Mouse (Mus musculus) induced T-regulatory cell, adult 2 months (primary cell): Measurements from ENCODE around the gene Bco1.

ENCODE experiments used
- DNase-seq: peaks from one replicate; pipeline ENCODE4 v3.0.0-alpha.2; 2012; ENCODE audit warnings: low read depth

The Bco1 gene

DNA sequence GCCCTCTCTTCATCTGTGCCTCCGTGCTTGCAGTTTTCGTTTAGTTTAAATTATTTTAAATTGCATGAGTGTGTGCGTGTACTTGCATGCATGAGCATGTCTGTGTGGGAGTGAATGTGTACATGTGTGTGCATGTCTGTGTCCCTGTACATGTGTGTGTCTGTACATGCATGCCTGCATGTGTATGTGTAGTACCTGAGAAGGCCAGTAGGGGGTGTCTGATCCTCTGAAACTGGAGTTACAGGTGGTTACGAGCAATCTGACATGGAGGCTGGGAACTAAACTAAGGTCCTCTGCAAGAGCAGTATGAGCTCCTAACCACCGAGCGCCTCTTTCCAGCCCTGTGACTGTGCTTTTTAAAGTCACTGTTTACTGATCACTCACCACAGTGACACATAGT, 52.9 kb downstream of the Bco1 start:
- DNase-seq, result peak; percentile 53

DNA sequence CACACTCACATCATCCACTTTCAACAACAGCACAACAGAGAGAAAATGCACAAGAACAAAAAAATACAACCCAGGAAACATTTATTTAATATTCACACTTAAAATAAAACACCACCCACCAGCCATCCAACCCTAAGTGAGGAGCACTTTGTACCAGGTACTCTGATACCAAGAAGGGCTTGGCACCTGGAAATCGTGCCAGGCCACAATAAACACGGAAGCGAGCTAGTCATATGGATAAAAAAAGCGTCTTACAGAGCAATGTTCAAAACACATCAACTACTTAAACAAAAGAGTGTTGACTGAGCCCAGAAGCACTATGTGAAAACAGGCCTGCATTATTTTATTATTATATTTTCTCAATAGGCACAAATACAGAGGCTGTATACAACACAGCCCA, 60.5 kb downstream of the Bco1 start:
- DNase-seq, result no peak

DNA sequence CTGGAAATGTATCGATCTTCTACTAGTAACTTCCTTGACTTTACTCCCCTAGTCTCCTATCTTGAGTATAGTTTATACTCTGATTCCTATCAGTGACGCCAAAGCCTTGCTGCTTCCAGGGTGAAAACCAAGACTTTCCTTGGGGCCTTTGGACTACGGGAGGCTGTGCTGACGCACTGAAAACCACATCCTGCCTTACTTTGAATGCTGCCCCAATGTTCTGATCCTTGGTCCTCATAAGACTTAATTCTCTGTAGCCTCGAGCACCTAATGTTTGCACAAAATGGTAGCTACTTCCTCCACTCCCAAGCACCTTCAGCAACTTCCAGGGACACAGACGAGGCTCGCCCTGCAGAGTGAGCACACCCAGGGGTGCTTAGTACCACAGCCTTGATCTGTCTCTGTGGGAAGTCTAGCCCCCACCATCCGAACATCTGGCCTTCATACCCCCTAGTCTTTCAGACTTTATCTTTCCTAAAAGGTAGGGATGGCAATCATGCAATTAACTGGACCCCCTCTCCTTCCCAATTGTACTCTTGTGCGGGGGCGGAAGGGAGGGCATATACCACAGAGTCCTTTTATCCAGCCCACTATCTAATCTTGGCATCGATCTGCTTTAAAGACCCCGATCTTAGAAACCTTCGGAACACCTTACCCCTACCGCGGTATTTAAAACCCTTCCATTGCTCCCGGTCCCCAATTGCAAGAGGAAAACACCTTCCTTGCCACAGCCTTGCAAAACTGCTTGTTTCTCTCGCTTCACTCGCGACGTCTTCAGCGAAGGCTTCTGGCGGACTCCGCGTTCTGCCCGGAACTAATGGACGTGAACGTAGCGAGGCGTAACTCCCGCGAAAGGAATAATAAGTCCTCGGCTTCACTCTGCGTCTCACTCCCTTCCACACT, 61.5 kb downstream of the Bco1 start:
- peak; percentile 74 for DNase-seq

DNA sequence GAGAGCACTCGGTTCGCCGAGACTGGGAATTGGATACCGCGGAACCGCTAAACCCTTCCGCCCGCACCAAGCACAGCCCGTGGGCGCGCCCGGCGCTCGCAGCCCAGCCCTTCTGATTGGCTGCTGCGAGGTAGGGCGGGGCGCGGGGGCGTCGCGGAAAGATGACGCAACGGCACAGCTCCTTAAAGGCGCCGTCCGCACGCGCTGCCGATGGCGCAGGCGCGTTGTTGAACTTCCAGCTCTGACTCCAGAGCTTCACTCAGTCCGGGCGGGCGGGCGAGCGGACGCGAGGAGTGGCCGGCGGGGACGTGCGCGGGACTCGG, 62.1 kb downstream of the Bco1 start:
- peak; percentile 97 for DNase-seq

DNA sequence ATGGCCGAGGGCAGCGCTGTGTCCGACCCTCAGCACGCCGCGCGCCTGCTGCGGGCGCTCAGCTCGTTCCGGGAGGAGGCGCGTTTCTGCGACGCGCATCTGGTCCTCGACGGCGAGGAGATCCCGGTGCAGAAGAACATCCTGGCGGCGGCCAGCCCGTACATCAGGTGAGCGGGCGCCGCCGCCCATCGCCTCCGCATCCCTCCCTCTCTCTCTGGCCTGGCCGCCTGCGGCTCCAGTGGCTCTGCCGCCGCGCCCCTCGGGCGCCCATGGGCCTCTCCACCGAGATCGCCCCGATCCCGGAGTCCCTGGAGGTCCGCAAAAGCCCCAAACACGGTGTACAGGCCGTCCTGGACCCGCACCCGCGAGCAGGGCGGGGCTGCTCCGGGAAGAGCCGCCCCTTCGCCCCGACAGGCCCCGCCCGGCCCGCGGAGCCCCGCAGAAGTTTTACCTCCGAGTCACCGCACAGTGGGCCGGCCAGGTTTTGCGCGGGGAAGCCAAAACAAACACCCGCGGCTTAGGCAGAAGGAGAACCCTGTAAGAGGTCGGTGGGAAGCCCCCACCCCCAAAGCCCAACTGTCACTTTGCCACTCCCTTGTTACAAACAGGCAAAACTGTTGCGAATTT, 62.6 kb downstream of the Bco1 start, which contains the start of gene Gan:
Gene Gan (plus strand): TSS at position 1 of the 627 bp plus-strand sequence.
- peak; percentile 75 for DNase-seq

DNA sequence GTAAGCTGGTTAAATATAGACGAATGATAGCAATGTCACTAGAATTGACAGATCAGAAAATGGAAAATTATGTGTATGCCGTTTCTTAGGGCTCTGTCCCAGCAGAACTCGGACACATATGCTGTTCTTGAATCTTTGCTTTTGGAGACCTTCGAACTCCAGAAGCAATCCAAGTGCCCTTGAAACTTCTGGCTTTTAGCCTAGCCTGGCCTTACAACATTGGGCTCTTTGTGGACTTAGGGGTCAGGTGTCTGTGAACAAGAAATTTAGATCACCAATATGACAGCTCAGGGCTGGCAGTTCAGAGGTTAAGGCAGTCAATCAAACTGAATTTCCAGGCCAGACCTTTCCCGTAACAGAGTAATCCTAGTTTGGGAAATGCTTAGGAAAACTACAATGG, 63.4 kb downstream of the Bco1 start:
- DNase-seq, result peak; percentile 10

DNA sequence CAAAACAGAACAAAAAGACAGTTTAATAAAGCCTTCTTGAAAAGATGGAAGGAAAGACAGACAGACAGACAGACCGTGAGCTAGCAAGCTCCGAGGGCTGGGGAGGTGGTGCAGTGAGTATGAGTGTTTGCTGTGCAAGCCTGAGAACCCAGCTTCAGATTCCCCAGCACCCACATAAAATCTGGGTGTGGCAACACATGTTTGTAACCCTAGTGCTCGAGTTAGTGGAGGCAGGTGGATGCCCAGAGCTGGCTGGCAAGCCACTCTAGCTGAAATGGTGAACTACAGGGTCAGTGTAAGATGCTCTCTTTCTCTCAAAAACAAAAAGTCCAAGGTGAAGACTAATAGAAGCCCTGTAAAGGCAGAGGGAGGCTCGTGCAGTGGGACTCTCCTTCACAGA, 69.3 kb downstream of the Bco1 start:
- no peak for DNase-seq

DNA sequence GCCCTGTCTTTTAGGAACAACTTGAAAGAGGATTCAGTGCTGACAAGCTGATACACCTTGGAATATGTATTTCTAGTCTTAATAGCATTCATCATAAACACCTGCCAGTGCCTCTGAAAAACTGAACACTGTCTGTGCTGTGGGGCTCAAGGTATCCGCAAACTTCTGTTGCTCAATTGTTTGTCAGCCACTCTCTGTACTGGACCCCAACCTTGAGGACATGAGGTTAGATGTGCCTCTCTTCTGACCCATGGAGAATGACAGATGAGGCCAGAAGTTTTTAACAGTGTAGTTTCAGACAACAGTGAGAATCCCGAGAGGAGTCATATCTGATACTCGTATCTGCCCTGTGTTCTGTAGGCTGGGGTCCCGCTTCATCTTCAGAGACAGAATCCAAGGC, 69.9 kb downstream of the Bco1 start:
- no peak for DNase-seq

DNA sequence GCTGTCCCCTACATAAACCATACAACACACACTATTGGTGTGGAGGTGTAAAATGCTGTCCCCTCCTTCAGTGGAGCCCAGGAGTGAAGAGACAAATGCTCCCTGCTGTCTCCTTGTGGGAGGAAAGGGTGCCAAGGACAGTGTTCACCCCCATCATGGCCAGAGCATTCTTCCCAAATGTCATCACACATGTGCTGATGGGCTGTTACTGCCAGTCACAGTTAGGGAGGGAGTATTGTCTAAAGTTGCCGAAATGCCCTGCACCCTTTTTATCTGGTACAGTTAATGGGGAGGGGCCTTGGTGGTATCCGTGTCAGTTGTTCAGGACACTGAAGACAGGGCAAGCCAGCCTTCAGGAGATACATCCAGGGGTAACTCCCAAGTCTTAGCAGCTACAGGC, 70.9 kb downstream of the Bco1 start:
- no peak for DNase-seq

DNA sequence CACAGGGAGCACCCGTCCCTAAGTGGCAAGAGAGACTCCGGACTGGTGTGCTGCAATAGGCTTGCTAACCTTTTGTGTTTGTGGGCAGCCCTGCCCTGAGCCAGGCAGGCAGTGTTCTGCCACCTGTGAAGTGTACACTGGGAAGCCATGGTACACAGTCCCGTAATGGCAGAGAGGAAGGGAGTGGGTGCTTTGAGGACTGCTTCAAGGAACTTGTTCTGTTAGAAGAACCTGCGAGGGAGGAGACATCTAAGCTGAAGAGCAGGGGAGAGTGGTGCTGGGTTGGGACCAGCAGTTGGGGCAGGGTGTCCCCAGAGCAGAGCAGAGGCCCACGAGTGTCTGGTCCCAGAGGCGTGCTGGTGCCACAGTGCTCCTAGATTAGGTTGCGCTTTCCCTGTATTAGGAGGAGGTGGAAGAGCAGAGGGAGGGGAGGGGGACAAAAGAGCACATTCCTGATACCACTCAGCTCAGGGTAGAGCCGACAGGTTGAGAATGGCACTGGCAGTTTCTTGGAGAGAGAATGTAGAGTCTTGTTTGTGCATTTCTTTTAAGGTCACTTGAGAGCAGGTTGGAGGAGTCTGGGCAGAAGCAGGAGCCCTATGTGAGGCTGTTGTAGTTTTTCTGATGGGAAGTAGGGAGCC, 71.7 kb downstream of the Bco1 start:
- DNase-seq, result no peak

DNA sequence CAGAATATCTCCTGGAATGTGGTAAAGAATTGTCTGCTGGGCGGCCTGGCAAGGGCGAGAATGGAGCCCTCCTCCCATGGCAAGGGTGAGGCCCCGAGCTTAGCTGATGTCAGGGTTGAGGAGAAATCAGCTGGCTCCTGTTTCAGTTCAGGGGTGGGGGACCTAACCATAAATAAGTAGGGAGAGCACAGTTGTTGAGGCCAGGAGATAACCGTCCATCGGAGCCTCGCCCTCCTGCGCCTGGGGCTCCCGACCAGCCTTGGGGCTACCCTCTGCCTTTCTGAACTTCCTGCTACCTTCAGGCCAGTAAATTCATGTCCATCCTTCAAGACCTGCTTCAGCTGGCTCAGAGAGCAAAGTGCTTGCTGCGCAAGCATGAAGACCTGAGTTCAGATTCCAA, 72.7 kb downstream of the Bco1 start:
- no peak for DNase-seq

DNA sequence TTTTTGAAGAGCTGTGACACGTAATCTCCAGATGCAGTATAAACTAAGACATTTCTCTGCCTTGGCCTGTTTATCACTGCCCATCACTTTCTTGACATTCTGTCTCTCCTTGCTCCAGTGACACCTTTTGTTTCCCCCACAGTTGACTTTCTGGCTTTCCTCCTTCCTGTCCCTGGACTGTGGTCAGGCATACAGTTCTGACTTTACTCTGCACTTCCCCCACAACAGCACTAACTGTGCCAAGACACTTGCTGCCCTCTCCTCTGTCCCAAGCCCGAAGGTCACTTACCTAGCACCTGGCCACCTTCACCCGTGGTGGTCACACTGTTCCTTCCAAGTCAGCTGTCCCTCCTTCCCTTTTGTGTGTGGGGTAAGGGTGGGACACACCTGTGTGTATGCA, 76.2 kb downstream of the Bco1 start:
- DNase-seq, result no peak

DNA sequence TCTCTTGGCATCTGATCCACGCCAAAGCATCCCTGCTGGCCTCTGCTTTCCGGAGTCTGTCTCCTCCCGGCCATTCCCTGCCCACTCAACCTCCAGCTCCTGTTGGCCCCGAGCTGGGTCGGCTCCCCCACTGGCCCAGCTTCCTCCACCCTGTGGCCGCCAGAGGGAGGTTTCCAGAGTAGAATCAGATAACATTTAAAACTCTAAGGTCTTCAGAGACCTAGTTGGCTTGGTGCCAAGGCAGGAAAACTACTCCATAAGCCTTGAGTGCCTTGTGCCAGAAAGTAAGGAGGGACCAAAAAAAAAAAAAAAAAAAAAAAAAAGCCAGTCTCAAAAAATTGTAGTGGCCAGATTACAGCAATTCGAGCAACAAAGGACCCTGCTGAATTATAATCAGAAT, 77.2 kb downstream of the Bco1 start:
- no peak for DNase-seq

DNA sequence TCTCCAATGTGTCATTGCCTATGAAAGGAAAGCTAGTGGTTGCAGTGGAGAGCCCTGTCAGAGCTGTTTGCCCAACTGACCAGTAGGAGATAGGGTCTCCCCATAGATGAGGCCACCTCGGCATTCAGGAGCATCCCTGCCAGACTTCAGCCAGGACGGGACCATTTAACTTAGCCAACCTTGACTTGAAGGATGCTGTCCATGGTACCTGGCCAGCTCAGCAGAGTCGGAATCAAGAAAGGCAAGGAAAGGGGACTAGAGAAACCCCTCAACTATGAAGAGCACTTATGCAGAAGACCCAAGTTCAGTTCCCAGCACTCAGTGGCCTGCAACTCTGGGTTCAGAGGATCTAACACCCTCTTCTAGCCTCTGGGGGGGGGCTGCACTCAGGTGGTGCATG, 78.0 kb downstream of the Bco1 start:
- no peak for DNase-seq

DNA sequence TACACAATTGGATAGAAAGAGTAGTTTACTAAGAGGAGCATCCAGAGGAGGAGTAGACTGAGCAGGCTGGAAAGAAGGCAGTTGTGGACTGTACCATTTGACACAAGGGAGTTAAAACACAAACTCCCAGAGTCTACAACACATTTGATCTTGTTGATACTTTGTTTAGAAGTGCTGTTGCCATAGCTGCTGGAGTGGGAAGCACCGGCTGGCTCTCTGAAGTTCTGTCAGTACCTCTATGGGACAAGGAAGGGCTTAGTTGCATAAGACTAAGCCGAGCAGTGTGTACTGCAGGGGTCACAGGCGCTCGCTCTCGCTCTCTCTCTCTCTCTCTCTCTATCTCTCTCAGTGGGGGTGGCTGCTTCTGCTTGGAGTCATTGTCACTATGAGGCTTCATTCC, 78.9 kb downstream of the Bco1 start:
- no peak for DNase-seq

DNA sequence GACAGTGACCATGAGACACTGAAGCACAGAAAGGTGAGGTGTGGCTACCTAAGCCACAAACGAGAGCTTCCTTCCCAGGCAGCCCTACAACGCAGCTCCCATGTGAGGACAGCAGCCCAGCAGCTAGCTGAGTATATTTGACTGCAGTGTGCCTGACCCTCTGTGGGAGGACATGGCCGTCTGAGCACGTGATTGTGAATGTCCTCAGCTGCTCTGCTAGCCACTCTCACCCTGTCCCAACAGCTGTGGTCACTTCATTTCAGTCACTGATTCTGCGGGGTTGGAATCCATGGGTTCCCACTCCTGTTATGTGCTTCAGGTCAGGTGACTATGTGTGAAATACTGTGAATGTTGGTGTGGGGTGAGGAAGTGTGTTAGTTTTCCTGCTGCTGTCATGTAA, 80.7 kb downstream of the Bco1 start:
- no peak for DNase-seq

DNA sequence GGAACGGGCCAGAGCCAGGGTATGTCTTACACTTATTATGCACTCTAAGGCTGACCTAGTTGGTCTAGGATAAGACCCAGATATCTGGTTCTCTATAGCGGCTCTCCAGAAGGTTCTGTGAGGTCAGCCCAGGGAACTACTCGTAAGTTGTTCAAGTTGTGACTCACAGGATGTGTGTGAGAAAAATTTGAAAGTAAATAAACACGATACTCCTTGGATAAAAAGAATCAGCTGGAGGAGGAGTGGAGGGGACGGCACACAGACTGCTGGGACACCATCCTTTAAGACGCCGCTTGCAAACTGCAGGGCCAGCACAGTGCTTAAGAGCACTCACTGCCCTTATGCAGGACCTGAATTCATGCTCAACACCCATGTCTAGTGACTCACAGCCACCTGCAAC, 81.6 kb downstream of the Bco1 start:
- no peak for DNase-seq

DNA sequence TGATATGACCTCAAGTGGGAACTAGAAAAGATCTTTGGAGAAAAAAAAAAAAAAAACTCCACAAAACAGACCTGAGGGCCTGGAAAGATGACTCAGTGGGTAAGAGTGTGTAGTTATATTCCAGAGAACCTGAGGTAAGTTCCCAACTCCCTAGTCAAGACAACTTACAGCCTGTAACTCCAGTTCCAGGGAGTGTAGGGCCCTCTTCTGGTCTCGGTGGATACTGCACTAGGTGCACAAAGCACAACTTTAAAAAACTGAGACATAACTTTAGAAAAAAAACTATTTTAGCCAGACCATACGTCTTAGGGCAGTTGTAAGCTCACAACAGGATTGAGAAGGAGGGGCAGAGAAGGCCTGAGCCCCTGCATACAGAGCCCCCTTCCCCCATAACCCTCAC, 82.4 kb downstream of the Bco1 start:
- no peak for DNase-seq

DNA sequence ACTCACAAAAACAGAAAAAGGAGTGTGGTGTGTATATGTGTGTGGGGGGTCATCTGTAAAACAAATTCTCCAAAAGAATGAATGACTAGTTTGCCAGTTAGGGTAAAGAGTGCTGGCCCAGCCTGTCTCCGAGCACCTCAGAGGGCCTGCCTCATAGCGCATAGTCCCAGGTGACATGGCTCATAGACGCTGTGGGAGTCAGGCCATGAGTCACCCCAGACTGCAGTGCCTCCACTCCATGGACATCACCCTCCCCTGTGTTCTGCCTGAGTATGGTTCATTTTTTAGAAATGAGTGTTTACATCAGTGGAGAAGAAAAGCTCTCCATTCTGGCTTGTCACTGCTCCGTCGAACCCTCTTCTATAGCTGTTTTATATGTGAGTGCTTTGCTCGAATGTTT, 83.0 kb downstream of the Bco1 start:
- DNase-seq, result no peak

DNA sequence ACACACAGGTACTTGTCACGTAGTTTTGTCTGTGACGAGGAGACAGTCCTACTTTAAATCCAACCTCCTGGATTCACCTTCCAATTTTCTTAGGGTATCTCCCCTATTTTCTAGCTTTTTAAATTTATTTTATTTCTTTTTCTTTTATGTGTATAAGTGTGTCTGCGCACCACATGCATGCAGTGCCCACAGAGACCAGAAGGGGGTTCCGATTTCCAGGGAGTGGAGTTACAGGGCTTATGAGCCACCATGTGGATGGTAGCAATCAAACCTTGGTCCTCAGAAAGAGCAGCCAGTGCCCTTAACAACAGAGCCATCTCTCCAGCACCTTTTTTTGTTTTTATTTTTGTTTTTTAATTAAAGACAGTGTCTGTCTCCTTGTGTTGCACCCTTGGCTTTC, 87.1 kb downstream of the Bco1 start:
- no peak for DNase-seq
